Mouse (Mus musculus) CH12.LX (cell line): ENCODE measurements around the gene Plxnb2. TPM values are rescaled to one million over a fixed set of nuclear protein-coding genes. Genes with fewer than 3 reads are reported as not detected.

Experiments used
- DNase-seq: peaks from one replicate; pipeline ENCODE4 v3.0.0-alpha.2; 2013; ENCODE audit errors: extremely low read depth
- H3K27ac ChIP-seq: 2 replicates; pipeline ENCODE4 v1.5.1; 2012; ENCODE audit warnings: low read depth, mild to moderate bottlenecking, control low read depth, moderate library complexity; ENCODE audit not compliant: insufficient read depth
- H3K27me3 ChIP-seq: replicated peaks from 2 replicates; pipeline ENCODE3; 2012; ENCODE audit warnings: inconsistent platforms
- H3K36me3 ChIP-seq, 2 experiments: replicated peaks in 1 of 2; 2 replicates each; pipeline versions ENCODE3 to v1.6.1; 2012; ENCODE audit warnings: inconsistent platforms in 1 of 2, low read length in 1 of 2, mild to moderate bottlenecking in 1 of 2, mixed read lengths in 1 of 2, moderate library complexity in 1 of 2; ENCODE audit not compliant: control insufficient read depth in 1 of 2, insufficient read depth in 1 of 2
- H3K4me1 ChIP-seq, 2 experiments: 2 replicates each; pipeline ENCODE4 v1.6.1; 2012; ENCODE audit warnings: inconsistent platforms in 1 of 2, moderate library complexity in 1 of 2; ENCODE audit not compliant: insufficient read depth in 2 of 2, control insufficient read depth in 1 of 2
- H3K4me2 ChIP-seq: 2 replicates; pipeline ENCODE4 v1.6.1; 2012; ENCODE audit warnings: low read depth, mild to moderate bottlenecking, control low read depth; ENCODE audit not compliant: poor library complexity, insufficient read depth, severe bottlenecking
- H3K4me3 ChIP-seq, 3 experiments: fragments of 150-350 bp in 1 of 3; sonication (generic) in 1 of 3; replicated peaks in 1 of 3; 2 replicates each; pipeline versions ENCODE3 to v1.5.1; 2011 to 2012; ENCODE audit warnings: low read depth in 2 of 3, low read length in 2 of 3, mild to moderate bottlenecking in 2 of 3, moderate library complexity in 2 of 3, control low read depth in 1 of 3, improper control_type of control experiment in 1 of 3, inconsistent platforms in 1 of 3, mixed read lengths in 1 of 3; ENCODE audit not compliant: poor library complexity in 1 of 3
- H3K79me2 ChIP-seq: replicated peaks from 2 replicates; pipeline ENCODE4 v1.6.1; 2012; ENCODE audit warnings: mild to moderate bottlenecking, moderate library complexity; ENCODE audit not compliant: control insufficient read depth, poor library complexity, insufficient read depth, severe bottlenecking; ENCODE audit errors: extremely low read depth
- H3K9ac ChIP-seq: 2 replicates; pipeline ENCODE4 v1.6.1; 2012; ENCODE audit warnings: low read depth, mild to moderate bottlenecking, control low read depth, moderate library complexity; ENCODE audit not compliant: insufficient read depth
- H3K9me3 ChIP-seq: replicated peaks from 2 replicates; pipeline ENCODE3; 2012; ENCODE audit warnings: low read length, inconsistent platforms, mixed read lengths
- BHLHE40 ChIP-seq: IDR thresholded peaks from 2 replicates; pipeline ENCODE4 v1.6.1; 2011; ENCODE audit warnings: mild to moderate bottlenecking, low read depth, low read length, improper control_type of control experiment
- CHD1 ChIP-seq: IDR thresholded peaks from 2 replicates; pipeline ENCODE4 v1.6.1; 2012; ENCODE audit warnings: low read depth, low read length, improper control_type of control experiment, inconsistent platforms
- CHD2 ChIP-seq: IDR thresholded peaks from 2 replicates; pipeline ENCODE4 v1.6.1; 2011; ENCODE audit warnings: low read length, improper control_type of control experiment
- CTCF ChIP-seq, 2 experiments: IDR thresholded peaks in 1 of 2; conservative IDR thresholded peaks in 1 of 2; 2 replicates each; pipeline ENCODE4 v1.5.1; 2011 to 2012; ENCODE audit warnings: low read depth in 2 of 2, low read length in 2 of 2, improper control_type of control experiment in 1 of 2, inconsistent platforms in 1 of 2, mild to moderate bottlenecking in 1 of 2, moderate library complexity in 1 of 2
- E2F4 ChIP-seq: IDR thresholded peaks from 2 replicates; pipeline ENCODE4 v1.6.1; 2011; ENCODE audit warnings: low read depth, low read length, improper control_type of control experiment; ENCODE audit not compliant: insufficient replicate concordance
- ELF1 ChIP-seq: IDR thresholded peaks from 2 replicates; pipeline ENCODE4 v1.6.1; 2014; ENCODE audit warnings: low read depth, mild to moderate bottlenecking, inconsistent platforms, low read length, improper control_type of control experiment
- EP300 ChIP-seq: IDR thresholded peaks from 2 replicates; pipeline ENCODE4 v1.6.1; 2011; ENCODE audit warnings: low read length, improper control_type of control experiment
- ETS1 ChIP-seq: conservative IDR thresholded peaks from 2 replicates; pipeline ENCODE4 v1.6.1; 2012; ENCODE audit warnings: low read depth, mild to moderate bottlenecking, inconsistent platforms, low read length, improper control_type of control experiment, moderate library complexity
- GABPA ChIP-seq: IDR thresholded peaks from 2 replicates; pipeline ENCODE4 v1.6.1; 2012; ENCODE audit warnings: low read depth, low read length, improper control_type of control experiment, inconsistent platforms; ENCODE audit not compliant: insufficient replicate concordance
- HCFC1 ChIP-seq: IDR thresholded peaks from 2 replicates; pipeline ENCODE4 v1.6.1; 2012; ENCODE audit warnings: low read depth, mild to moderate bottlenecking, inconsistent platforms, low read length, improper control_type of control experiment
- IRF4 ChIP-seq: IDR thresholded peaks from 2 replicates; pipeline ENCODE4 v1.6.1; 2014; ENCODE audit warnings: low read depth, mild to moderate bottlenecking, inconsistent platforms, low read length, improper control_type of control experiment
- JUN ChIP-seq: IDR thresholded peaks from 2 replicates; pipeline ENCODE4 v1.6.1; 2011; ENCODE audit warnings: low read depth, mild to moderate bottlenecking, low read length, improper control_type of control experiment, moderate library complexity; ENCODE audit not compliant: insufficient read depth
- JUND ChIP-seq: conservative IDR thresholded peaks from 2 replicates; pipeline ENCODE4 v1.6.1; 2011; ENCODE audit warnings: low read depth, low read length, improper control_type of control experiment
- KAT2A ChIP-seq: IDR thresholded peaks from 2 replicates; pipeline ENCODE4 v1.6.1; 2012; ENCODE audit warnings: low read length, improper control_type of control experiment, inconsistent platforms; ENCODE audit not compliant: insufficient replicate concordance
- MAFK ChIP-seq: IDR thresholded peaks from 2 replicates; pipeline ENCODE4 v1.6.1; 2011; ENCODE audit warnings: low read length, improper control_type of control experiment; ENCODE audit not compliant: insufficient replicate concordance
- MAX ChIP-seq: IDR thresholded peaks from 2 replicates; pipeline ENCODE4 v1.6.1; 2011; ENCODE audit warnings: low read length, improper control_type of control experiment
- MEF2A ChIP-seq: IDR thresholded peaks from 2 replicates; pipeline ENCODE4 v1.6.1; 2014; ENCODE audit warnings: low read depth, mild to moderate bottlenecking, inconsistent platforms, low read length, improper control_type of control experiment, borderline replicate concordance
- MXI1 ChIP-seq: IDR thresholded peaks from 2 replicates; pipeline ENCODE4 v1.6.1; 2011; ENCODE audit warnings: mild to moderate bottlenecking, low read depth, low read length, improper control_type of control experiment
- MYC ChIP-seq: IDR thresholded peaks from 2 replicates; pipeline ENCODE4 v1.6.1; 2011; ENCODE audit warnings: low read depth, mild to moderate bottlenecking, improper control_type of control experiment, low read length
- NELFE ChIP-seq: IDR thresholded peaks from 2 replicates; pipeline ENCODE4 v1.6.1; 2011; ENCODE audit warnings: low read depth, low read length, improper control_type of control experiment
- NRF1 ChIP-seq: IDR thresholded peaks from 2 replicates; pipeline ENCODE4 v1.6.1; 2014; ENCODE audit warnings: low read depth, mild to moderate bottlenecking, inconsistent platforms, low read length, improper control_type of control experiment, moderate library complexity
- PAX5 ChIP-seq: IDR thresholded peaks from 2 replicates; pipeline ENCODE4 v1.6.1; 2012; ENCODE audit warnings: low read length, inconsistent platforms, mixed read lengths
- POLR2A ChIP-seq: IDR thresholded peaks from 2 replicates; pipeline ENCODE4 v1.6.1; 2011; ENCODE audit warnings: low read depth, mild to moderate bottlenecking, improper control_type of control experiment, low read length
- POLR2AphosphoS2 ChIP-seq: IDR thresholded peaks from 2 replicates; pipeline ENCODE4 v1.6.1; 2011; ENCODE audit warnings: low read depth, low read length, improper control_type of control experiment
- RAD21 ChIP-seq: IDR thresholded peaks from 2 replicates; pipeline ENCODE4 v1.6.1; 2011; ENCODE audit warnings: low read depth, mild to moderate bottlenecking, low read length, improper control_type of control experiment, moderate library complexity
- SIN3A ChIP-seq: IDR thresholded peaks from 2 replicates; pipeline ENCODE4 v1.6.1; 2012; ENCODE audit warnings: low read length, improper control_type of control experiment, inconsistent platforms
- SMC3 ChIP-seq: IDR thresholded peaks from 2 replicates; pipeline ENCODE4 v1.6.1; 2011; ENCODE audit warnings: low read depth, low read length, improper control_type of control experiment
- TBP ChIP-seq: conservative IDR thresholded peaks from 2 replicates; pipeline ENCODE4 v1.6.1; 2011; ENCODE audit warnings: low read depth, low read length, improper control_type of control experiment
- UBTF ChIP-seq: IDR thresholded peaks from 2 replicates; pipeline ENCODE4 v1.6.1; 2012; ENCODE audit warnings: low read depth, mild to moderate bottlenecking, inconsistent platforms, low read length, improper control_type of control experiment, moderate library complexity
- USF1 ChIP-seq: IDR thresholded peaks from 2 replicates; pipeline ENCODE4 v1.6.1; 2014; ENCODE audit warnings: low read depth, mild to moderate bottlenecking, inconsistent platforms, low read length, improper control_type of control experiment
- USF2 ChIP-seq: conservative IDR thresholded peaks from 2 replicates; pipeline ENCODE4 v1.6.1; 2011; ENCODE audit warnings: low read depth, low read length, improper control_type of control experiment
- ZC3H11A ChIP-seq: IDR thresholded peaks from 2 replicates; pipeline ENCODE4 v1.6.1; 2012; ENCODE audit warnings: low read depth, mild to moderate bottlenecking, inconsistent platforms, low read length, improper control_type of control experiment
- ZKSCAN1 ChIP-seq: IDR thresholded peaks from 2 replicates; pipeline ENCODE4 v1.6.1; 2012; ENCODE audit warnings: low read depth, inconsistent platforms, low read length, improper control_type of control experiment, borderline replicate concordance
- ZMIZ1 ChIP-seq: IDR thresholded peaks from 2 replicates; pipeline ENCODE4 v1.6.1; 2012; ENCODE audit warnings: low read depth, mild to moderate bottlenecking, inconsistent platforms, low read length, improper control_type of control experiment
- ZNF384 ChIP-seq: IDR thresholded peaks from 2 replicates; pipeline ENCODE4 v1.6.1; 2012; ENCODE audit warnings: low read depth, low read length, improper control_type of control experiment, inconsistent platforms
- dilution Hi-C: fragments of 300-500 bp; cut with MboI; formaldehyde crosslinking; loops from 2 replicates; pipeline ENCODE4 v1.14.3; 2020; ENCODE audit warnings: low sequenced_read_pairs; ENCODE audit not compliant: extremely low pct_unique_long_range_greater_than_20kb, extremely low pct_ligation_motif_present
- in situ Hi-C: fragments of 300-500 bp; cut with MboI; formaldehyde crosslinking; loops from 3 replicates; pipeline ENCODE4 v1.14.3; 2019; ENCODE audit warnings: low sequenced_read_pairs, low pct_ligation_motif_present, low pct_unique_long_range_greater_than_20kb, mixed read lengths
- polyA plus RNA-seq: library from polyadenylated mRNA; unstranded; fragments of >175 nt; gene quantifications from 2 replicates; pipeline ENCODE4 v1.2.1, GENCODE M21; 2012; ENCODE audit warnings: low read depth; ENCODE audit not compliant: insufficient read length
- total RNA-seq, 2 experiments: library from RNA; depleted of rRNA; stranded (reverse); fragments of 300-350 nt in 1 of 2; fragments of >200 nt in 1 of 2; gene quantifications; 2 replicates each; pipeline ENCODE4 v1.2.3; 2012 to 2014

Plxnb2 gene
- total and polyA plus RNA-seq, 3 experiments: 2.9 to 51.5 (median 4.5) TPM

DNA sequence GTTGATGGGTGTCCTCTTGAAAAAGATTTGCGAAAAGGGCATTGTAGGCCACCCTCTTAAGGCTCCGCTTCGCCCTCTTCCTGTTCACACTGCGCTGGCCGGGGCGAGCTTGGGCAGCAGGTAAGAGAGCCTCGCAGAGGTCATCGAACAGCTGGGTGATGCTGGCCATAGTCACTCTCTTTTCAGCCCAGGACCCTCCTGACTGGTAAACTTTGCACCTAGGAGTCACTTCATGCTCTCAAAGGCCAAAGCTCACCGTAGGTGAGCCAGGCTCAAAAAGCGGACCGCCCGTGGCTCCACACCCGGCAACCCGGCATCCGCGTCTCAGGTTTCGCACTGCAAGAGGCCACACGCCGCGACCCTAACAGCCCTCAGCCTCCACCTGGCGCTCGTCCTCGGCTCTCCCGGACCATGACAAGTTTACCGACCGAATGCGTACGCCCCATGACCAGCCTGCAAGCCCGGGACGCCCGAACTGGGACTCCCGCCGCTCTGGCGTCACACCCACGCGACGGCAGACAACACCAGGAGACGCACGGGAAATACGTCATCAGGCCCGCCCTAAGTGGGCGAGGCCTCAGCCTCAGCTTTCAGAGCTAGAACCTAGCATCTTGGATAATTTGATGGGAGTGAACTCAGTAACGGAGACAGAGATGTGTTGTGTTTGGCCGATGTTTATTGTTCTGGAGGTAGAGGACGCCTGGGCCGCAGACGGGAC is 57.8 kb downstream of the Plxnb2 start, which contains the start of gene Tubgcp6 (continued):
- TF ChIP-seq ZNF384: no peak
- peak; percentile 91 for TF ChIP-seq POLR2A
- no peak; the same call in 1 of the 2 replicates for TF ChIP-seq SMC3
- TF ChIP-seq BHLHE40: 0 out of 2 replicates have a peak, but pooled peaks have one; percentile 37
- TF ChIP-seq KAT2A: peak; percentile 92
- peak; percentile 72 for TF ChIP-seq MAX
- TF ChIP-seq JUN: no peak
- peak; percentile 74 for TF ChIP-seq NELFE
- no peak for TF ChIP-seq PAX5

DNA sequence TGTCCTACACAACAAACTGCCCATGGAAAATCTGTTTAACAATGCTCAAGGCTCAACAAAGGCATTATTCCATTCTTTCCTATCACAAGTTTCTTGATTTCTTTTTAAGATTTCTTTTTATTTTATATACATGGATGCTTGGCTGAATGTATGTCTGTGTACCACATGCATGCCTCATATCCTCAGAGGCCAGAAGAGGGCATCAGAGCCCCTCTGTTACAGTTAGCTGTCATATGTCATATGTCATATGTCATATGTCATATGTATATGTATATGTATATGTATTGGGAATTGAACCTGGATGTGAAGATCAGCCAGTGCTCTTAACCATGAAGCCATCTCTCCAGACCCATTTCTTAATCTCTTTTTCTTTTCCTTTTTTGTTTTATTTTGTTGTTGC is 62.6 kb downstream of the Plxnb2 start:
- in situ Hi-C loops: loop anchor here (25.0 kb wide), 1 partner anchor 244 kb away; the partner anchor contains the start of genes Lmf2, Ncaph2 and Sco2
- dilution Hi-C loops: no loop called here
- TF ChIP-seq ZNF384: no peak
- no peak for TF ChIP-seq CHD1
- no peak for TF ChIP-seq E2F4
- TF ChIP-seq JUN: no peak
- no peak for TF ChIP-seq BHLHE40
- no peak for TF ChIP-seq KAT2A
- no peak for TF ChIP-seq NRF1
- no peak for TF ChIP-seq JUND
- no peak for TF ChIP-seq MAFK
- TF ChIP-seq ETS1: no peak
- no peak for TF ChIP-seq PAX5
- TF ChIP-seq EP300: no peak
- no peak for TF ChIP-seq ELF1
- 0 out of 2 replicates have a peak, but pooled peaks have one; percentile 13 for TF ChIP-seq MAX
- no peak for TF ChIP-seq MXI1
- no peak for TF ChIP-seq TBP
- TF ChIP-seq NELFE: no peak
- no peak for TF ChIP-seq ZMIZ1
- TF ChIP-seq ZKSCAN1: no peak
- no peak for TF ChIP-seq CHD2
- no peak for TF ChIP-seq UBTF
- TF ChIP-seq ZC3H11A: peak; percentile 31
- peak; percentile 68 for TF ChIP-seq MYC
- TF ChIP-seq USF1: no peak
- no peak for TF ChIP-seq USF2
- peak; percentile 71 for TF ChIP-seq RAD21
- TF ChIP-seq HCFC1: no peak
- no peak for TF ChIP-seq IRF4
- peak; percentile 60 for TF ChIP-seq SMC3
- no peak for TF ChIP-seq POLR2A
- no peak for TF ChIP-seq POLR2AphosphoS2
- peak in 1 of 2 experiments; percentile 68; a peak in 2 of 4 replicates for TF ChIP-seq CTCF (conservative IDR thresholded peaks at IDR 0.05 in 1 of 2, IDR thresholded peaks at IDR 0.05 in 1 of 2; ENCODE audit: low read depth in 2 of 2, low read length in 2 of 2)
- TF ChIP-seq MEF2A: no peak
- TF ChIP-seq GABPA: no peak
- 0 out of 2 replicates have a peak, but pooled peaks have one; percentile 38 for TF ChIP-seq SIN3A
- Histone ChIP-seq H3K4me1 (peaks cover 5 to 22% of the 10 kb centered on the region in 2 experiments), H3K9ac (no peak overlapping the region), H3K27ac (no peak overlapping the region), H3K4me2 (no peak overlapping the region), H3K27me3 (no peaks in the 10 kb centered on the region), H3K79me2 (peaks cover 18% of the 10 kb centered on the region), H3K9me3 (no peaks in the 10 kb centered on the region), H3K36me3 (peaks cover 25 to 62% of the 10 kb centered on the region in 2 experiments), H3K4me3 (no peak overlapping the region)
- peak; percentile 17 for DNase-seq
